Mouse (Mus musculus): ENCODE measurements around the gene Slc51a.

DNA sequence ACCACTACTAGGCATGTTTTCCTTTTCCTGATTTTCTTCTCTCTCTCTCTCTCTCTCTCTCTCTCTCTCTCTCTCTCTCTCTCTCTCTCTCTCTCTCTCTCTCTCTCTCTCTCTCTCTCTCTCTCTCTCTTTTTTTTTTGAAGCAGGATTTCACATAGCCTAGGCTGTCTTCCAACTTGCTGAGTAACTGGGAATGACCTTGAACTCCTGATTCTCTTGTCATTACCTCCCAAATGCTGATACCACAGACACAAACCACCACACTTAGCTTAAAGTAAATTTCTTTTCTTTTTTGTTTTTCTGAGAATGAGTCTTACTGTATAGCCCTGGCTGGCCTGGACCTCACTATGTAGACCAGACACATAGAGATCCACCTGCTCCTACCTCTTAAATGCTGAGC lies 53.0 kb downstream of the Slc51a start:
- TF ChIP-seq CTCF (IDR thresholded peaks at IDR 0.05; ENCODE audit: control insufficient read depth, insufficient read depth, insufficient read length) (no peak), FOSL1 (IDR thresholded peaks at IDR 0.05; ENCODE audit: insufficient read depth, low read length, poor library complexity, severe bottlenecking) (no peak), MYOD1 (IDR thresholded peaks at IDR 0.05; ENCODE audit: control insufficient read depth, insufficient read length, low read depth) (no peak), CEBPB (IDR thresholded peaks at IDR 0.05; ENCODE audit: low read depth) (no peak), MYOG (IDR thresholded peaks at IDR 0.05; ENCODE audit: control insufficient read depth, extremely low read depth, insufficient read length) (no peak), USF1 (IDR thresholded peaks at IDR 0.05; ENCODE audit: low read depth) (no peak), MAX (IDR thresholded peaks at IDR 0.05) (no peak)

Data from C2C12 (cell line).